Mouse (Mus musculus) cerebellum, postnatal 10 days (tissue): Measurements from ENCODE around the gene Ggt5.
A peak's percentile ranks its signal among the peaks of the same experiment; 100 is the strongest.

ENCODE experiments used
- DNase-seq, 2 experiments: peaks; one replicate each; pipeline ENCODE4 v3.0.0; 2021; ENCODE audit warnings: mixed read lengths in 2 of 2

The Ggt5 gene

DNA sequence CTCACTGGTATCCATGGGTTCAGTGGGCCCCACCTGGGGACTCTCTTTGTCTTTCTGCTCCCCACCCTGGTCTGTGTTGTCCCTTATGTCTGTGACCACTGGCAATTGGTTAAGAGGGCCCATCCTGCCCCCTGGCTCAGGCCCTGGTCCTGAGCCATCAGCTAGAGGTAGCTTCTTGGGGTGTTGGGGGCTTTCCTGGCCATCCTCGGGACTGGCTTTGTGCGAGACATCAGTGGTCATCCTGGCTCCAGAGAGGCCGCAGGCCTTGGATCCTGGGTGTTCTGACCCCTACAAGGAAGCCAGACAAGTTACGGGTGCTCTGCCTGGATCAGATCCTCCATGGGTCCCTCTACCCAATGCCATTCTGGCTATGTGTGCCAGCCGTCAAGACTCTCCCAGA is 68.0 kb downstream of the Ggt5 start:
- DNase-seq: no peak

DNA sequence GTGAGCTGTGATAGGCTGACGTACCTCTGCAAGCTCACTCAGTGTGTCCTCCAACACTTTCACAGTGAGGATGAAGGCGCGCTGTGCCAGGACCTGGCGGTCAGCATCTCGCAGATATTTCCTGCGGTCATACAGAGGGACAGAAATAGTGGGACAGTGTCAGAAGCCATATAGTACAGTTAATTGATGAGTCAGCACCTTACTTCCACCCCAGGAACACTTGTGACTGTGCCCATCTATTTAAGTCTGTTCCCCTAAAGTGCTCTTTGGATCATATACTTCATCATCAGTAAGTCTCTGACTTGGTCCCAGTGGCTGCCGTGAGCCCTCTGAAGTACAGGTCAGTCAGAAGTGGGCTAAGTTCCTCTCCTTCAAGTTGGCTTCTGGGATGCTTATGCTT is 68.6 kb downstream of the Ggt5 start:
- no peak for DNase-seq

DNA sequence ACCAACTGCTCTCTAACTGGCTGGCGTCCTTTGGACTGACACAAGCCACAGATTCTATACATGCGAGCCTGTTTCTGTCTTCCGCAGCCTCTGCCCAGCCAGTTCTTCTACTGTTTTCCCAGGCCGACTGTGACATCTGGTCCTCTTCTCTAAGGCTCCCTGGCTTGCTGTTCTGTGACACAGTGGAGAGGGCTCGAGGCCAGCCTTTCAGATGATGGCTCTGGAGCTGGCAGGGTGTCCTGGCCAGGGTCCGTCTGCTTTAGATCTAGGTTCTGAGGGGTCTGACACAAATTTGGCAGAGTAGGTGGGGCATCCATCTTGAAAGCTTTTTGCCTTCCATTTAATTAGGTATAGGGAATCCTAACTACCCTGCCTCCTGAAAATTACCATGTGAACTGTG is 72.2 kb downstream of the Ggt5 start:
- peak; percentile 84 to 92 for DNase-seq

DNA sequence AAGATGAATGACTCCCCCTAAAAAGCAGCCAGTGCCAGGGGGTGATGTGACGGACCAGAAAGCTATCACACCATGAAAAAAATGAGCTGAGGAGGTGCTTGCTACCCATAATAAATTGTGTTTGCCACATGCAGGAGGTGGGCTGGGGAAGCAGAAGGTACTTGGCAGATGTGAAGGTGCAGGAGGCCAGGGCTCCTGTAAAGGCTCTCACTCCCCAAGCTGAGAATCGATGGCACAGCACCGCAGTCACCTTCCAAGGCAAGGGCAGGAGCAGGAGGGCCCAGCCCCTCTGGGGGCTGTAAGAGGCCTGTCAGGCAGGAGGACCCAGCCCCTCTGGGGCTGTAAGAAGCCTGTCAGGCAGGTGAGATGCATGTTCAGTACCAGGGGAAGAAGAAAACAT is 72.7 kb downstream of the Ggt5 start:
- peak in 1 of 2 experiments; percentile 48 for DNase-seq

DNA sequence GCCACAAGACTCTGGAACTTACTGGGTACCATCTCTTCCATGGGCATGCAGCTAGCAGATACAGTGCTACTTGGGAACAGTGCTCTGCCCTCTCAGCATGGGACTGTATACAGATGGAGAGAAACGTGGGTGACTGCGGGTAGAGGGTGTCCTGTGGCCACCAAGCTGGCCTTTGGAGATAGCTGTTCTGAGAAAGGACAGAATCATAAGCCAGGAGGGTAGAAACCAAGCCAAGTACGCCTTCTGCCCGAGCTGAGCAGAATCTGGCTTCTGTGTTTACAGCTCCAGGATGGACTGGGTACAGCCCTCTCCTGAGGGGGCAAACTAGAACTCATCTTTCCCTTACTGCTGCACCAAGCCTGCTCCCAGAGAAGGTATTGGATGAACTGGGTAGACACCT is 73.4 kb downstream of the Ggt5 start:
- DNase-seq: peak; percentile 89 to 90

DNA sequence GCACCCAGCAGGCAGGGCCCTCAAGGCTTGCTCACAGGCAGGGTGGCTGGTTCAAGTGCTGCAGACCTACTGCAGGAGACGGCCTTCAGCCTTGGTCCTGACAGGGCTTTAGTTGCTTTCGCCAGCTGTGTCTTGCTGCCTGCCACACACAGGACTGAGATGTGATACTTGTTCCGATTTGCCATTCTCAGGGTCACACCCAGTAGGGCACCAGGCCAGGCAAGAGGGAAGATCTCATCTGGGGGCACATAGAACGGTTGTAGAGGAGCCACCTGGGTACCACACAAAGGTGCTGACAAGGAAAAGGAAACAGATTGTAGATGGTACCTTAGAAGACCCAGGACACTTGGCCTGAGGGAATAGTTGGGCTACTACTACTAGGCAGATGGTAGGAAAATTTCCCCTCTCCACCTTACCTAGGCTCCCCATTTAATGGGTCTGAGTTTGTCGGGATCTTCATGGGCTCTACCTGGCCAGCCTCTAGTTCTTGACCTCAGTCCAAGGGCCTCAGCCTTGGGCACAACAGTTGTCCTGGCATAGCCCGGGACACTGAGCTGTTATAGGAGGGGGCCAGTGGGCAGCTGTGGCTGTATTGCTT is 75.6 kb downstream of the Ggt5 start:
- peak in 1 of 2 experiments; percentile 49 for DNase-seq

DNA sequence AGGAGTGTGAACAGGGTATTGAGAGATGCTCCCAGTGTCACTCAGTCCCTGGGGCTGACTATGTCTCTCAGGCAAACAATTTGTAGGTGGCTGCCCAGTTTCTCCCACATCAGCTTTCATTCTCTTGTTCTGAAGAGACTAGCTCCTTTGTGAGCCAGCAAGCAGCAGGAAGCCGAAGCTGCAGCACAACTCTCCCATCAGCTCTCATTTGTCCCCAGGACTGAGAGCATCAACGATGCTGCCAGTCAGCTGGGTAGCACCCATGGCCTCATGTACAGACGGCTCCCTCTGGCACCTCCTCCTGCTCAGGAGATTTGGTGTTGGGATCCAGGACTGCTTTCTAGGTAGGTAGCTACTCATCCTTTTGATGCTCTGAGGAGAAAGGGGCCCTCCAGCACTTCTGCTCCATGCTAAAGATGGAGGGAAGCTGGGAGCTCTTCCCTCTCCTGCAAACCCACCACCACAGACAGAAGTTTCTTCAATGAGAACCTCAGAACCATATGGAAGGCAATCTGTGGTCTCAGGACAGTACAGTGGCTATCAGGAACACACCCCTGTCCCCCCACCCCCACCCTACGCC is 77.4 kb downstream of the Ggt5 start:
- DNase-seq: peak; percentile 52 to 57
